ENCODE assay signal across 20 mouse cellular contexts in the genomic region with DNA sequence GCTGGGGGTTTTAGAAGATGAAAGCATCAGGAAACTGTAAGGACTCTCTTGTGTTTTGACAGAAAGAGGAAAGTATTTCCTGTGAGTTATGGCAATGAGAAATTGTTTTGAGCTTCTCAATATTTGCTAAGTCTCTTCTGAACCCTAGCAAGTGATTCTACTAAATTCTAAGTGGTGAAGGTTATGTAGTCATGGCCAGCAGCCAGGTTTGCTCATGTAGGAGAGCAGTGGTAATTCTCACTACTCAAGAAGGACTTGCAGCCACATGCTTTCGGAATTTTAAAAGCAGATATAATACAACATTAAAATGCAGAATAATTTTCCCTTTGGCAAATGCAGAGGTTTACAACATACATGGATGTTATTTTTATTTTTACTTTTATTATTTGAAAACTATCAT. TPM values are rescaled to one million over a fixed set of nuclear protein-coding genes. Genes with fewer than 3 reads are reported as not detected.
"Had no signal": no experiment of that assay in that cellular context is flagged by ENCODE, and none has a peak within 500 bp of the region (broad histone marks: within the 10 kb centered on the region; RNA-seq: fewer than 3 reads in every experiment).

No protein-coding gene starts in this region.

- DNase-seq: kidney, adult 2 months; kidney, postnatal 14 days; liver; liver, embryonic 13.5 days; liver, postnatal 0 days; midbrain, embryonic 14.5 days; retina, postnatal 1 day; right cerebral cortex, postnatal 14 days; thymus, adult 2 months; thymus, postnatal 4 days had no signal

- H3K9me3 ChIP-seq: kidney, embryonic 15.5 days; liver, embryonic 13.5 days; midbrain, embryonic 10.5 days; neural tube, embryonic 13.5 days; stomach, embryonic 15.5 days had no signal

- H3K27me3 ChIP-seq: kidney, embryonic 15.5 days; liver, embryonic 13.5 days; neural tube, embryonic 13.5 days; stomach, embryonic 15.5 days had no signal

- H3K9ac ChIP-seq: kidney, embryonic 15.5 days; liver, embryonic 13.5 days; liver, postnatal 0 days; neural tube, embryonic 13.5 days; stomach, embryonic 15.5 days had no signal

- H3K27ac ChIP-seq: kidney, embryonic 15.5 days; left cerebral cortex, adult 2 months; liver, embryonic 13.5 days; midbrain, embryonic 10.5 days; neural tube, embryonic 13.5 days; stomach, embryonic 15.5 days had no signal

- H3K4me1 ChIP-seq: kidney, embryonic 15.5 days; liver, embryonic 13.5 days; neural tube, embryonic 13.5 days; stomach, embryonic 15.5 days had no signal

- H3K4me2 ChIP-seq: kidney, embryonic 15.5 days; liver, embryonic 13.5 days; neural tube, embryonic 13.5 days; stomach, embryonic 15.5 days had no signal

- ATAC-seq: intestine, embryonic 16.5 days; liver, postnatal 0 days had no signal

- H3K4me3 ChIP-seq: kidney, embryonic 15.5 days; left cerebral cortex, adult 2 months; liver, embryonic 13.5 days; midbrain, embryonic 10.5 days; neural tube, embryonic 13.5 days; stomach, embryonic 15.5 days had no signal

- H3K36me3 ChIP-seq: kidney, embryonic 15.5 days; liver, embryonic 13.5 days; midbrain, embryonic 10.5 days; neural tube, embryonic 13.5 days; stomach, embryonic 15.5 days had no signal

RNA-seq across cellular contexts. Expression of gene Il23r, which starts 55.9 kb away (rescaled TPM):
- total RNA-seq: layer of hippocampus, postnatal 25 days; left cerebral cortex, adult 2 months; left cerebral cortex, postnatal 14 days had no signal
- polyA plus RNA-seq: kidney, adult 2 months; kidney, embryonic 15.5 days; limb, embryonic 11.5 days; liver, embryonic 13.5 days; liver, postnatal 0 days; midbrain, embryonic 10.5 days; midbrain, embryonic 14.5 days; neural tube, embryonic 13.5 days; testis, adult 2 months had no signal

RNA-seq across cellular contexts. Expression of gene Il12rb2, which starts 59.7 kb away (rescaled TPM):
- total RNA-seq: layer of hippocampus, postnatal 25 days had no signal
- polyA plus RNA-seq: kidney, embryonic 15.5 days; limb, embryonic 11.5 days; testis, adult 2 months had no signal
